Mouse (Mus musculus) brain, embryonic 14.5 days (tissue): ENCODE measurements around the gene Pappa. TPM values are rescaled to one million over a fixed set of nuclear protein-coding genes. Genes with fewer than 3 reads are reported as not detected.

Experiments
- DNase-seq: peaks from one replicate; pipeline ENCODE4 v3.0.0-alpha.2; 2011; ENCODE audit warnings: low read depth
- CTCF ChIP-seq: fragments of 200-500 bp; IDR thresholded peaks from 2 replicates; pipeline ENCODE4 v1.5.1; 2012; ENCODE audit warnings: inconsistent platforms, mild to moderate bottlenecking, moderate library complexity, borderline replicate concordance; ENCODE audit not compliant: insufficient read depth, insufficient read length; ENCODE audit errors: extremely low read depth
- POLR2A ChIP-seq: fragments of 200-500 bp; IDR thresholded peaks from 2 replicates; pipeline ENCODE4 v1.6.1; 2012; ENCODE audit warnings: mild to moderate bottlenecking, inconsistent platforms, borderline replicate concordance; ENCODE audit not compliant: poor library complexity, insufficient read depth, insufficient read length, severe bottlenecking; ENCODE audit errors: extremely low read depth
- polyA plus RNA-seq: library from polyadenylated mRNA; depleted of rRNA; stranded (reverse); fragments of >200 nt; gene quantifications from 2 replicates; pipeline ENCODE4 v1.2.3, GENCODE M21; 2012

Gene Pappa
- polyA plus RNA-seq, 1 experiment, result 1.0 TPM

DNA sequence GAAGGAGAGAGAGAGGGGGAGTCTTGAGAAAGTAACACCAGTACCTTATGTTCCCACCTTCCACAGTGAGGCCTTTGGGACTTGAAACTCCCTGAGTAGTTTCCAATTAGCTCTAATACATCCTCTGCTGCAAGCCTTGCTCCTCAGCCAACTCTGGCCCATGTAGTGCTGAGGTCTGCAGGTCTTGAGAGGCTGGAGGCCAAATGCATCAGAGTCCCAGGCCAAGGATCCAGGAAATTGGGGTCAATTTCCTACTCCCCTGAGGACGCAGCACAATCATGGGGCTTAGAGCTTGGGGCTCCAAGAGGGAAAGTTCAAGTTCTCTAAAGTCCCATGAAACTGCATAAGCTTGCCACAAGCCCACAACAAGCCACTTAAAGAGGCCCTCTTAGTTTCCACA, 198.0 kb downstream of the Pappa start:
- TF ChIP-seq POLR2A (no peak), CTCF (no peak)
- no peak for DNase-seq

DNA sequence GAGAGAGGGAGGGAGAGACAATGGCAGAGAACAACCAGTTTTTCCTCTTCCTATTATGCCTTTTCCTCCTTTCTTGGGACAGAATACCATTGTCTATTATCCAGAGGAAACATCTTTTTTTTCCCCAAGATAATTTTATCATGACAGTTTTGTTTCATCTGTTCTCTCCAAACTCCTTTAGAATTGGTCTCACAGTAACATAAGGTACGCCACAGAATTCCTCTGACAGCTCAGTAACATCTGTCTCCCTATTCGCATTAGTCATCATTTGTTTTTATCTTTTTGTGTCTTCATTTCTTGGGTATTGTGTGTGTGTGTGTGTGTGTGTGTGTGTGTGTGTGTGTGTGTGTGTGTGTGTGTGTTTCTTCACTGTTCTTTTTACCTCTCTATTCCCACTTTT, 201.8 kb downstream of the Pappa start:
- TF ChIP-seq CTCF (no peak), POLR2A (no peak)
- DNase-seq, result no peak

DNA sequence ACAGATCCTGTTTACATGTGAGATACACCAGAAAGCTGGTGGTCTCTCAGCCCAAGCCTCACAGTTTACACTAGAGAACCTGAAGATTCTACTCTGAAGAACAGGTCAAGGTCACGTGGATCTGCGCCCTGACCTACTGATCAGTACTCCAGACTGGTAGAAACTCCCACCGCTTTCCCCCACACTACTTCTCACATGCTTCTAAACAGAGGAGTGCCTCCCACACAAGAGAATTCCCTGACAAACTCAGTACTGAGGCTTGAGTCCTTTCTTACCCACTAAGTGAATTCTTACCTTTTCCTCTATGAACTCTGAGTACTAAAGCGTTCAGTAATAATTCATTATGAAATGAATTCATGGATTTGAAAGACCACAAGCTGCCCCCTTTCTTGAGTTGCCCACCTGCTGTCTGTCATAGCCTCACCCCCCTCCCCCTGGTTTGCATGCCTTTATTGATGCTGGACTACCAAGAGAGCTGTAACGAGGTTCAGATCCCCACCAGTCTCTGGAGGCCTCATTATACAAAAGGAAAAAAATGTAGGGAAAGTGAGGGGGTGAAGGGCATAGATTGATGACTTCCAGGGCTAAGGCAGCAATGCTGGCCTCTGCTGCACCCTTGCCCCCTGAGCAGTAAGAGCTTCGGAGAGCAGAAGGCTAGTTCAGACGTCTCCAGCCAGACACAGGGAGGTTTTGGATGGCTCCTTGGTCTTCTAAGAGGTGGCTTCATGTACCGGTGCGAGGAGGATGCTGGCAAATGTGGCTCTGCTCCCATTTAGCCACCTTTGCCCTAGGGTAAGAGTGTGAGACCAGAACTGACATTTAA, 204.7 kb downstream of the Pappa start:
- DNase-seq, result peak; percentile 32

DNA sequence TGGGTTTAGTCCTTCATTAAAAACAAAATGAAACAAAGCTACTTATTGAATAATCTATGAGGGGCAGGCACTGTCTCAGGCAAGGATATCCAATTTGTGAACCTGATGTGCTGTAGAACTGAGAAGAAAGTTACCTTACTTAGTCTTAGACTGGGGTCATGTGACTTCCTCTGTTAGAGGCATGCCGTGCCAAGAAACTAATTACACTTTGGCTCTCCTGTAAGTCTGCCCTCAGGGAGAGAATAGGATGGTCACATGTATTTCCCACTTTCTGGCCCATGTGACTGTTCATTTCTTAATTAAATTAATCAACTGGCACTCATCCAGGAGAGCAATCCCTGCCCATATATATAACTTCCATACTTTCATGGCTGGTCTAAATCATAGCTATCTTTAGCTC, 209.7 kb downstream of the Pappa start:
- no peak for TF ChIP-seq CTCF
- no peak for TF ChIP-seq POLR2A

More for the DNA sequence above, 204.7 kb downstream of the Pappa start:
- TF ChIP-seq CTCF (no peak), POLR2A (no peak)

DNA sequence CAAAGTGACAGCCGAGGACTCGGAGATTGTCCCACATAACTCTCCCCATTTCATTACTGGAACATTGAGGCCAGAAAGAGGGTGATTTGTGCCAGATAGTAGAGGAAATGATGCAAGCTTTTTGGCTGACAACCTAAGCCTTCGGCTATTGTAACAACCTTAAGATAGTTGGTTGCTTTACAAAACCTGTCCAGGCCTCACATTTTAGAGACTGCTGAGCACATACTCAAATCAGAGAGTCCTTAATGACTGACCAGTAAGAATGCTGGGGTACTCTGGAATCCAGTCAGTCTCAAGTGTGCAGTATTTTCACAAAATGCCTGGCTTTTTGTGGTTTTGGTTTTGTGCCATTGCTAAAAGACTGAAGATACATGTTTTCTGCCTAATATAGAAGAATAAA, 217.8 kb downstream of the Pappa start:
- DNase-seq, result no peak
- TF ChIP-seq POLR2A (no peak), CTCF (no peak)

More for the DNA sequence above, 209.7 kb downstream of the Pappa start:
- peak; percentile 65 for DNase-seq

DNA sequence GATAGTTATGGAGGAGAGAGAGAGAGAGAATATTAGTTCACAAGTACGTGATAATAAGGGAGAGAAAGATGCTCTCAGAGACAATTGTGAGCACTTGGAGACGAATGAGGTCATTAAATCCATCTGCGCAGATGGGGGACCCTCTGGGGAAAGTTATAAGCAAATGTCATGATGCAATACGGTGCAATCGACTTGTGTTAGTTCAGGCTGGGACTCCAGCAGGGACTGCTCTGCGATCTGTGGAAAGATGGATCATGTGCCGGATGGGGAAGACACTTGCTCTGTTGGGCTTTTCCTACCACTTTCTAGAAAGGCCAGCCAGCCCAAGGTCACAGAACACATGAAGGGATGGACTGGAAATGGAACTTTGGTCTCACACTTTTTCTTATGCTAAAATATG, 226.5 kb downstream of the Pappa start:
- TF ChIP-seq POLR2A, result no peak
- TF ChIP-seq CTCF, result no peak
- DNase-seq, result no peak

DNA sequence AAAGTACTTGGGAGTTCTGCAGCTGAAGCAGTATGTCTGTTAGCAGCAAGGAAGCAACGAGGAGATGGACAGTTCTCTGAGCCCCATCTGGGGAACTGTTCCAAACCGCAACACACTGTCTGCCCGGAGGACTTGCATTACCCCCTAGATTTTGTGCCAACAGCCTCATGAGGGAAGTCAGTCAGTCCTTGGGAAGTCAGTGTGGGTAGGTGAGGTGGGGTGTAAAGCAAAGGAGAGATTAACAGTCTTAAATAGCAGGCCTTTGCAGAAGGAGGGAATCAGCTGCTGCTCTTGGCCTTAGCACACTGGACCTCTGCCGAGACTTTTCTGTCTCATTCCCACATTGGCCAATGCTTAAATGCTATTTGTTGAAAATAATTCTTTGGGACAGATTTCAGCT, 230.6 kb downstream of the Pappa start:
- peak; percentile 15 for DNase-seq
- TF ChIP-seq POLR2A (no peak), CTCF (no peak)

DNA sequence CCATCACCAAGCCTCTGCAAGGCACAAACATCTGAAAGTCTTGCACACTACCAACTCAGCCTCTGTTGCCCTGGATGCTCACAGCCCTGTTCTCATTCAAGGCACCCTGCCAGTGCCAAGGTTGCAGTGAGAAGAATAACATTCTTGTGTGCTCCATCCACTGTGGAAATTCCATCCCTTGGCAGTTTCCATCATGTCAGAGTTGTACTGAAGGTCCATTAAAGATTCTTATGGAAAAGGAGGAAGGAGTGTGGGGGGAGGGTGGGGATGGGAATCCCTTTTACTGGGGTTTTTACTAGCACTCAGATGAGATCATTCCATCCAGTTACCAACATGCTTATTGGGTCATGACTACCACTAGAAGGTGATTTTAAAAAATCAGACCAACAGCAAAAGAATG, 243.2 kb downstream of the Pappa start:
- TF ChIP-seq POLR2A, result no peak
- TF ChIP-seq CTCF, result no peak
- peak; percentile 18 for DNase-seq

DNA sequence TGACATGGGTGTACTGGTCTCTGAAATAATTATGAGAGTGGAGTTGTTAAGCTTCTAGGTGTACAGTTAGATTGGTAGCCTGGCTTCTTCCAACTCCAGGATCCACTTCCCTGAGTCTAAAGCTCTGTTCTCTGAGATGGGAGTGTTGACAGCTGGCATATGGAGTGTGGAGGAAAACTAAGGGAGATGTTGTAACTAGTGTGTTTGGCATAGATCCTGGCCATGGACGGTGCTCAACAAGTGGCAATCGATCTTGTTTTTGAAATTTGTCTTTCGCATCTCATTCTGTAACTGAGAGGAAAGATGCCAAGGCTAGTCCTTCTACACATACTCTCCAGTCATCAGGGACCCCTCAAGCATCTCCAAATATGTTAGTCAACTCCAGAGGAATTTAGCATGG, 248.8 kb downstream of the Pappa start:
- DNase-seq, result peak; percentile 6
- TF ChIP-seq POLR2A (no peak), CTCF (no peak)

DNA sequence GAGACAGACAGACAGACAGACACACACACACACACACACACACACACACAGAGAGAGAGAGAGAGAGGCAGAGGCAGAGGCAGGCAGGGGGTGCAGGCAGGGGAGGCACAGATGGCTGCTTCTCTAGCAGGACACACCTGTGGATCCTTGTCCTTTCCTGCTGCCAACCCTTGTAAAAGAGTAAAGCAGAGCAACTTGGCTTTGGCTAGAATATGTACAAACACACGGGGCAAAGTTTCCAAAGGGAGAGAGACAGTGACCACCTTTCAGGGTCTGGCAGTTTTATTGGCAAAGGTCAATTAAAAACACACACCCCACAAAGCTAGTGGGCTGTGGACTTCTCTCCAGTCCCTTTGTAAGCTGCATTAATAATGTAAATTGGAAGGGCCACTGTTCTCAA, 249.9 kb downstream of the Pappa start:
- no peak for DNase-seq
- TF ChIP-seq POLR2A (no peak), CTCF (no peak)

DNA sequence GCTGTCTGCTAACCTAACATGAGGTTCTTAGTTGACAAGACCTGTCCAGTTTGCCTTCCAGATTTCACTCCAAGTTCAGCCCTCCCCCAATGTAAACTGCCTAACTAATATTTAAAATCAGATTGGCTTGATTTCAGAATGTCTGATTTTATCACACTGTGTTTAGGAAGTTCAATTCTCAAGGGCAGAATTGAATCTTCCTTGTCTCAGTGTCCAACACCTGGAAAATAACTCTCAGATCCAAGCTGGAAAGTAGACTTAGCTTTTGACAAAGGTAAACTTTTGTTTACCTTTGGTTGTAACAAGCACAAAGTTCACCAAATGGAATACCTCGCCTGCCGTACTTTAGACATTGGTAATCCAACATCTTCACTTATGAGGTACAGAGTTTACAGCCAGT, 252.6 kb downstream of the Pappa start:
- TF ChIP-seq POLR2A, result no peak
- DNase-seq, result no peak

DNA sequence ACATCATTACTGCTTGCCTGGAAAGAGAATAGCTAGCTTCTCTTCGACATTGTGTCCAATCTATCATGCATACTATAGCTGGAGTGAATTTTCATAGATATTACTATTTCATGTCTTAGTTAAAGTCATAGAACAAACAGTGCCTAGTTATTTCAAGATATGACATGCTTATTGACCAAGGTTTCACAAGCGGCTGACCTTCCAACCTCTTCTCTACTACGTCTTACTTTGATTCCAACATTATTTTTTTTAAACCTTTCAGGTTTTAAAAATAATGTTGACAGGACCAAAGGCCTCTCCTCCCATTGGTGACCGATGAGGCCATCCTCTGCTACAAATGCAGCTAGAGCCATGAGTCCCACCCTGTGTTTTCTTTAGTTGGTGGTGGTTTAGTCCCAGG, 255.5 kb downstream of the Pappa start:
- TF ChIP-seq CTCF, result no peak
- DNase-seq, result no peak

DNA sequence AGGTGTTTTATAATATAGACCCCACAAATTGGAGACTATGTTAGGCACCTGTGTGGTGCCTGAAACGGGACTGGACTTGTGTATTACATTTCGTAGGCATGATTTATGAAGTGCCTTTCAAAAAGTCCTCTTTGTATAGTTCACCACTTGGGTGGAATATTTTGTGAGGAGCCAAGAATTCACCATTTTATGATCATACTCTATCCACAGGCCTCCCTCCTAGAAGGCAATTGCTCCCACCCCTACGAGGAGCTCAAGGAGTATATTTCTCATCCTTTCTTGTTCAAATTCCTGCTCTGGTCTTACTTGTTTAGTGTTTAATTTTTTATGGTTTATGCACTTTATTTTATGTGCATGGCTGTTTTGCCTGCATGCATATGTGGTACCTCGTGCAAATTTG, 259.1 kb downstream of the Pappa start:
- no peak for TF ChIP-seq CTCF
- TF ChIP-seq POLR2A, result no peak
- DNase-seq, result no peak

DNA sequence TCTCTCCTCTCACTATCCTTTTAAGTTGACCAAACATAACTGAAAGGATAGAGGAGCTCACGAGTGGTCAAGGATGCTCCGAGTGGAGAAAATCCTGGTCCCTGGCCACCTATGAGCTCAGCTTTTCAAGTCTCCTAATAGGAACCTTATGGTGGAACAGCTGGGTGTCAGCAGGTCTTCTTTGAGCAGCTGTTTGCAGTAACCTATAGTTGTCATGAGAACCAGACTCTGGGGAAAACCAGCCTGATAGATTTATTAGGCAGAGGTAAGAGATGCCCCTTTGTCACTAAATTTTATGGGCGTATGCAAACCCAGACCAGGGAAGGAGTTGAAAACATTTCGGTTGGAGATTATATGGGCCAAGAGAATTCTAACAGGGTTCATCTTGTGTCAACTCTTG, 267.0 kb downstream of the Pappa start:
- TF ChIP-seq CTCF (no peak), POLR2A (no peak)
- peak; percentile 3 for DNase-seq
